Mouse (Mus musculus) right cerebral cortex, postnatal 25 days (tissue): ENCODE data around the gene Cxcr5.
"Not testable (repeated sequence)": the region's sequence is repeated elsewhere in the genome, so short reads cannot be mapped to it uniquely, and the experiment has no call there.

ENCODE experiments used
- DNase-seq: peaks from one replicate; pipeline ENCODE4 v3.0.0; 2022

The Cxcr5 gene

DNA sequence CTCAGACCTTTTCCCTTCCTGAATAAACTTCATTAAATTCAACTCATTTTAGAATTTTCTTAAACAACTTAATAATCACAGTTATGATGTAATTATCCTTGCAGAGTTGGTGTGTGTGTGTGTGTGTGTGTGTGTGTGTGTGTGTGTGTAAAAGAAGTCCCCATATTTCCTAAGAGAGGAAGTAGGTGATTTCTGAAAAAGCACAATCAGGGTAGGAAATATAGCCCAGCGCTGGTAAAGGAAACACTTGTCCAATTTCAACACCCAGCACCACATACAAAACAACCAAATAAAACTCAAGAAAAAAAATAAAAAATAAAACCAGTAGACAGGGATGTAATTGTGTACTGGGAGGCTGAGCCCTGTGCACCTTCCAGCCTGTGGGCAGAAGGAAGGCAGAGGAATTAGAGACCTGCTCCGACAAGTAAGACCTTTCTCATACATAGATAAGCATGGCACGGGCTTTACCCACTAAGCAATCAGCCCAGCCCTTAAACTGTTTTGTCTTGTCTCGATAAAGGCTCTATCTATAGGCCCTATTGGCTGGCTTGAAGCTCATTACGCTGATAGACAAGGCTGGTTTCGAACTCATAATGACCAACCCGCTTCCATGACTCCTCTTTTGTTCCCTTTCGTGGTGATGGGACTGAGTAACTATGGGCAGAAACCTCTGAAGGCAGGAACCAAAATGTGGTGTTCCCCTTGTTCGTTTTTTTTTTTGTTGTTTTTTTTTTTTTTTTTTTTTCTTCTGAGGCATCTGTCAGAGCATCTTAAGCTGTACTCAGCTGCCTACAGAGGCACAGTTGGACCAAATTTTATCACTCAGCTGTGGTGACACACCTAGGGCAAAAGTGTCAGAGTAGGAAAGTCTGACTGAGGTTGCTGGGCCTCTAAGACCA, 25.8 kb upstream of the Cxcr5 start:
- no peak for DNase-seq

DNA sequence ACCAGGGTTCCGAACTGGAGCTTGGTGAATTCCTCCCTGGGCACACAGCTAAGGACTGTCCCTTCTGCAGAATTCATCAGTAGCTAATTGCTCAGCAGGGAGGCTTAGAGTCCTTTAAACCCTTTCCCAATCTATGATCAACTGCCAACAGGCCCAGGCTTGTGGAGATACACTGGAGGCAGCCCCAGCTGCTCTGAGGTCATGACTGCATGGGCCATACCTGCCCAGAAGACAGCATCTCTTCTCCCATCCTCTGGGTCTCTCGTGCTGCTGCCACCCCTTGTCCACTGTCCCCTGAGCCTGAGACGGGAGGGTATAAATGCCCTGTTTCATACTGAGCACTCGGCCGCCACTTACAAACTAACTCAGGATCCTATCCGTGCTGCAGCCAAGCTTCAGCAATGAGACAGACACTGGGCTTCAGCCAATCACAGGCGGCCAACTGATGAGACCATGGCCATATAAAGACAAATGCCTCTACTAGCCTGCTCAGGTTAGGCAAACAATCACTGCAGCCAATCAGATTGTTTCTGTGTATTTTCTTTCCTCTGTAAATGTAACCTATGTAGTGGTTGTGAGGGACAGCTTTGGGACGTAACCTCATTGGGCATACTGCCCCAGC, 25.1 kb upstream of the Cxcr5 start:
- DNase-seq = no peak

DNA sequence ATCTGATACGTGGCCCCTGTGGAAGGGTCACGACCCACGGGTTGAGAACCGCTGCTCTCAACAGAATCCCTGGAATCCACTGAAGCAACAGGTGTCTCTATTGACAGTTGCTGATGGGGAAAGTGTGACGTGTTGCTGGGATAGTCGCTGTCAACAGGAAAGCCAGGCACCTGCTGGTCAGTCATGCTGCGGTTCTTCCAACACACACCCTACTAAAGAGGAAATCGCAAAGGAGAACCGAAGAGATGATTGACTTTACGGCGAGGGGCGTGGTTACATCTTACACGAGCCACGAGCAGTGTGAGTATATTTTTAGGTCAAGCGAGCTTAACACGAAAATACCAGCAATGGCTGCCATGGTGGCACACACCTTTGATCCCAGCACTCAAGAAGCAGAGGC, 20.7 kb upstream of the Cxcr5 start:
- no peak for DNase-seq

DNA sequence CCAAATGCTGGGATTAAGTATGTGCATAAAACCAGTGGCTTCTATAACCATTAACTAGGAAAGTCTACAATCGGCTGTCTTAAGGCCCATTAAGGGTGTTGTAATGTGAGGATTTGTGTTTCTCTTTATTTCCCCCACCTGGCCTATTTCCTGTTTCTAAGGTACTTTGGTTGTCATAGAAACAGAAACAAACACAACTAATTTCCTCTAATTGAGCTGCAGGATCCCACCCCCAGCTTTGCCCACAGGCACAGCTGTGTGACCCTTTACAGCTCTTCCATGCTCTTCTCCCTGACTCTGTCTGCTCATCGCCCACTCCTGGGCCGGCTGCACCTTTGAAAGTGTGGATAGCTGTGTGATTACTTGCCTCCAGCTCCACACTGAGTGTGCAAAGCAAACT, 19.7 kb upstream of the Cxcr5 start:
- no peak for DNase-seq

DNA sequence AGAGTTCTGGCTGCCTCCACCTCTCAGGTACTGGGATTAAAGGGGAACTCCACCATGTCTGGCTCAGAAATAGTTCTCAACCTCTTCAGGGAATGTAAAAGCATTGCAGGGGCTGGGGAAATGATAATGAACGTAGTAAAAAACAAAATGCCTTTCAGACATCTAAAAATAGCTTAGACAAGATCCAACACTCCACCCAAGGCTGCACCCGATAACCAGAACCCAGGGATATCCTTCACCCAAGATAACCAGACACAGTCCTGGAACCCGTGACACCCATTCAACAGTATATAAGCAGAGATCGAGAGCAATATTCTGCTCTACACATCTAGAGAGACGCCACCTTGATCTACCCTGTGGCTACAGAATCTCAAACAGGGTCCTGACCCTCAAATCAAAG, 18.4 kb upstream of the Cxcr5 start:
- DNase-seq = no peak

DNA sequence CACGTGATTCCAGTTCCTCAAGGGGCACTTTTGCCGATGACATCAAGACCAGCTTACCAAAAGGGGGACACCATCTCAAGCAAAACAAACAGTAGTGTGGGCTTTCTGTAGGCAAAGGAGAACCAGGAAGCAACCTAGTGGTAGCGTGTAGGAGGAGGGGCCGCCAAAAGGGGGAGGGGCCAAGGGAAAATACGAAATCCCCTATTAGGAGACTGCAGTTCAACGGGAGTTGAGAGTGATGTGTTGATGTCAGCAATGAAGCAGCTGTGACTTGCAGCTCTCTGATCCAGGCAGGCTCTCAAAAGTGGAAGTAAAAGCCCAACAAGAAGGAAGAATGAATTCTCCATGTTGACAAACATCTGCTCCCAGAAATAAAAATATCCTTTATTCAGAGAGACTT, 17.7 kb upstream of the Cxcr5 start:
- DNase-seq = no peak

DNA sequence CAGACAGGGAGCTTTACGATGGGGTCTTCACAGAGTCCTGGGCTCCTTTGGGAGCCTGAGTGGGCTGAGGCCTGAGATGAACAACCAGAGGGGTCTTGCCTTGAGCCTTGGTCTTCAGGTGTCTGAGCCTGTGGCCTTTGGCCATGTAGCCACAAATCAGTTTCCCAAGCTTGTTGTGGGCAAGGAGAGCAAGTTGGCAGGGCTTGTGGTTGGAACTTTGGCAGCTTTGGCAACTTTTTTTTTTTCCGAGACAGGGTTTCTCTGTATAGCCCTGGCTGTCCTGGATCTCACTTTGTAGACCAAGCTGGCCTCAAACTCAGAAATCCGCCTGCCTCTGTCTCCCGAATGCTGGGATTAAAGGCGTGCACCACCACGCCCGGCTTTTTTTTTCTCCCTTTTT, 14.4 kb upstream of the Cxcr5 start:
- not testable (repeated sequence) for DNase-seq

DNA sequence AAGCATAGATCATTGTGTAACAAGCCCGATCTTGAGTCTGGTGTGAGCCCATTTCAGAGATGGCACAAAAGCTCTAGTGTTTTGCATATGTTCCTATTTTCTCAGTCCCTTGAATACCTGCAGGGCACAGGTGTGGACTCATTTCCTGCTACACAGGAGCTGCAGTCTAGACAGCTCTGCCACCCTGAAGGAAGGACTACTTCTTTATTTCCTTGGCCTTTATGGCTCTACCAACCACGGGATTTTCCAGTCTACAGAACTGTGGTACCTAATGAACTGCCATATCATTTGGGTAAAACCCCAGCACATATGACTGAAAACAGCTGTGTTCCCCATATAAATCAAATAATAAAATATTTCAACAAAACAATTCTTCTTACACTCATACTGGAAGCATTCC, 13.4 kb upstream of the Cxcr5 start:
- DNase-seq = no peak

DNA sequence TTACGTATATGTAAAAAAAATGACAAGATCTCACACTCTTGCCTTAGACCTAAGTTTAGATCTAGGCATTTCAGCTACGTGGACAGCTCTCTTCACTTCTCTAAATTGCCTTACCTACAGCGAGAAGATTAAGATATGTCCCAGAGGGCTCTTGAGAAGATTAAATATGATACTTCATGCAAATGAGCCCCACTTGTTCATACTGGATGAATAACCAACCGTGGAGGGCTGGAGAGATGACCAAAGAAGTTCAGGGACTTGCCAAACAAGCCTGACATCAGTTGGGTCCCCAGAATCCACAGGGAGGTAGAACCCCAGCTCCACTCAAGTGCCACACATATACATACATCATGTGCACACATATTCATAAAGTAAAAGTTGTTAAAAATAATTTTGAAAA, 11.6 kb upstream of the Cxcr5 start:
- DNase-seq = no peak

DNA sequence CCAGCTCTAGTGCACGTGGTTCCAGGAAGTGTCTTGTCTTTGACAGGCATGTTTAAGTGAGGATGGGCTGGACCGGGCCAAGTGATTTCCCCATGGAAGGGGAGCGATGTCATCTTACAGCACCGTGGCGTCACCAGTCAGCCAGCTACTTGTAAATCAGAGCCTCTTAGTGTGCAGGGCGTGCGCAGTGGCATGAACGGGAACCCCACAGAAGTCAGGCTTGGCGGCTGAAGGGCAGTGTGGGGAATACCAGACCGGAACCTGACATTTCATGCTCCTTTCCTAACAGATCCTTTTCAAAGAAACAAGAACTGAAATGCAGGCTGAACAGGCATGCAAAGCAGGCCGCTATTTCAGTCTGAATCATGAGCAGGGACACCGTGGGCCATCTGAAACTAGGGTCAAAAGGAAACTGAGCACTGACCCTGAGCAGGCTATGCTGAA, 9.3 kb upstream of the Cxcr5 start:
- no peak for DNase-seq

DNA sequence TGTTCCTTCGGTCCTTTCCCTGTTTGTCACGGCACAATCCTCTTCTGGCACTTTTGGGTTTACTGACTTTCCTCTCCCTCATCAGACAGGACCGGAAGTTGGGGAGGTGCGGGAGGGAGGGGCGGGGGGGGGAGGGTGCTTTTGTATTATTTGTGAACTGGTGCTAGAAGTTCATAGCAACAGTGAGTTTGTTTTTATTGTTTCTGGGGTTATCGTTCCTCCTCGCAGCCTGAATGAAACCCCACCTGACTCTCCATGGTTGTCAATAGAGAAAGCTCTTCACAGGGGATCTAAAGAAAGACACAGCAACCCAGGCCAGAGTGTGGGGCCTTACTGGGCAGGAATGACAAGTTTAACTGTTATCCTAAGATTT, 6.4 kb upstream of the Cxcr5 start:
- DNase-seq = no peak

DNA sequence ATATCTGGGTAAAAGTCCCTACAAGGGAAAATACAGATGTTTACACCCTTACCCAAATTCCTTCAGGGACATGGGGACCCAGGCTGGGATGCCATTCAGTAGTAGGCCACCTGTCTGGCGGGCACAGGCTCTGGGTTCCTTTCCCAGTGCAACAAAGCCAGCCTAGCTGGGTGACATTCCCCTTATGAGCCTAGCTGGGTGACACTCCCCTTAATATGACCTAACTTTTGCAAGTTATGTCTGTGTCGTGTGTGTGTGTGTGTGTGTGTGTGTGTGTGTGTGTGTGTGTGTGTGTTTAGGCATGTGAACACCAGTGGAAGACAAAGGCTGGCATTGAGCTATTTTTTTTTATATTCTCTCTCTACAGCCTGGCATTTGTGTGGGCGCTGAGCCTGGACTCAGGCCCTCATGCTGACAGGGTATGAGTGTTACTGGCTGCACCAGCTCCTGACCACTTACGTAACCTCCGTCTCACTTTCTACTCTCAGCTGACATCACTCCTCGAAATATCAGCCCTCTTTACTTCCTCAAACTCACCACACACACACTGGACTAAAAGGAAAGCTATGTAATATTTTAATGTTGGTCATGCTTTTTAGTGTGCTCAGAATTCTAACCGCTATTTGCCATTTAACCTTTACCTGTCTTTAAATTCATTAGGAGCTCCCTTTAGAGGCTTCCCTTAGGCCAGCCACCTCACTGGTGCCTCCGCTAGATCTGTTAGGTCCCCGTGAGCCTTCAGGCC, 5.8 kb upstream of the Cxcr5 start:
- no peak for DNase-seq

DNA sequence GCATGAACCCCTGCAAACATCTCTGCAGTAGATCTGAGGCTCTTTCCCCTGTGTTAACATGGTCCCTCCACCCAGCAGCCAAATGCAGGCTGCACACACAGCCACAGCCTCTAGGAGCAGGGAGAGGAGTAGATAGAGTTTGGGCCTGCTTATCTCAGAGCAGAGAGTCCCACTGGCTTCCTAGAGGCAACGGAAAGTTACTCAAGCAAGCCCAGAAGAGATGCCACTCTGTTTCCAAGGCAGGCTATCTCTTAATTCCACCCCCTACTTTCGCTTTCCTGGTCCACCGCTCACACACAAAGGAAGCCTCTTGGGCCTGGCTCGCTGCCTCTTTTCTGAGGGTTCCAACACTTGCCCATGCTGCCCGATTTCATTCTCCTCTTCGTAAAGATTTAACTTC, 3.7 kb upstream of the Cxcr5 start:
- DNase-seq = no peak

DNA sequence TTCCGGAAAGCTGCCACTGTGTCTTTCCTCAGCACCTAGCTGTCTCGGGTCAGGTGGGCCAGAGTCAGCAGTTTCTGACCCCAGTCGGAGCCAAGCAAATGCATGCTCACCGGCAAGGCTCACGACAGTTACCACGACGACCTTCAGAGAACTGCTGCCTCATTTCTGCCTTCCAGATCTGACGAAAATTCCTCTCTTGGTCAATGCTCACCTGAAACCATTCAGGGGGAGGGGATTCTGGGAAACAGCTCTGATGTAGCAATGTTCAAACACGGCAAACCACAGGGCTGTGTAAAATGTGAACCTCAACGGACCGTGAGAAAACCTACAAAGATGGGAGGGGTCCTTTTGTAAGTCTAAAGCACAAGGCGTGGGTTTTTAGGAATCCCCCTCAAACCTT, 1.3 kb upstream of the Cxcr5 start:
- no peak for DNase-seq

DNA sequence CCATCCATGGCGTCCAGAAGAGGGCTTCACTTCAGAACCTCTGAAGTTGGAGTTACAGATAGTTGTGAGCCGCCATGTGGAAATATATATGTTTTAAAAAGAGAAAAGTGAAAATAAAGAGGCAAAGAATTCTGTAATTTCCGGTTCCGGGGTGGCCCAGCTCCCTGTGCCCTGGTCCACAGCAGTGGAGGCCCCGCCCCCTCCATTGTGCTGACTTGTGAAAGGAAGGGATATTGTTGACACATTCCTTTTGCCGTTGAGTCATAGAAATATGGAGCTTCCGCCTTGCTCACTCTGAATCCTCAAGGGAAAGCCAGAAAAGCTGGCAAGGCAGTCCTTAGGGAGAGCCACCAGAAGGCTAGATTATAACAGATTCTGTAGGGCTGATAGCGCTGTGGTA, 9.5 kb downstream of the Cxcr5 start:
- no peak for DNase-seq

DNA sequence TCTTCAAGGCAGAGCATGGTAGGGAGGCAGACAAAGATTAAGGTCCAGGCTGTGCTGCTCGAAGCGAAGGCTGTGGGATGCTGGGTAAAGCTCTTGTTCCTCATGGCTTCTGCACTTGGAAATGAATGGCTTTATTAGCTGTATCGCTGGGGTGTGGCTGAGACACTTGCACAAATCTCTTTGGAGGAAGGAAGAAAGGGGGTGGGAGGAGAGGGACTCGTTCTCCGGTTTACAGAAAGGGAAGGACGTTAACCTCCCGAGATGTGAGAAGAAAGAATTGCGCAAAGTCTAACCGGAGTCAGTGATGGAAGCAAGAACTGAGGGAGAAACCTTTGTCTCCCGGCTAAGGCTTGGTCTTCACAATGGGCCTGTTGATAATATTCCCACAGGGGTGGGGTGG, 10.5 kb downstream of the Cxcr5 start:
- no peak for DNase-seq

DNA sequence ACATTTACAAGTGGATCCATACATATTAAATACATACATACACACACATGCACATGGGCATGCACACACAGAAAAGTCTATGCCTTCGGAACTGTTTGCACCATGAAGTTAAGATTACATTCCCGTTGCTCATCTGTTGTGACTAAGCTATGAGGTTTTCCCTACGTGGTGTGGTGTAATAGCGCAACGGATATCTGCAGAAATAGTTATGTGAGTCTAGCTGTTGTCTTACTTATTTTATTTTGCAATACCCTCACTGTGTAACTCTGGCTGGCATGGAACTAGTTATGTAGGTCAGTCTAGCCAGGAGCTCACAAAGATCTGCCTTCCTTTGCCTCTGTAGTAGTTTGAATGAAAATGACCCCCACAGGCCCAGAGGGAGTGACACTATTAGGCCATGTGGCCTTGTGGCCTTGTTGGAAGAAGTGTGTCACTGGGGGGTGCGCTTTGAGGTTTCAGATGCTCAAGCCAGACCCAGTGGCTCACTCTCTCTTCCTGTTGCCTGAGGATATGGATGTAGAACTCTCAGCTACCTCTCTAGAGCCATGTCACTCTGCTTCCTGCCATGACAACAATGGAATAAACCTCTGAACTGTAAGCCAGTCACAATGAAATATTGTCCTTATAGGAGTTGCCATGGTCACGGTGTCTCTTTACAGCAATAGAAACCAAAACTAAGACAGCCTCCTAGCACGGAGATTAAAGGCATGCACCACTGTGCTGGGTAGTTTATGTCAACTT, 13.1 kb downstream of the Cxcr5 start:
- no peak for DNase-seq

DNA sequence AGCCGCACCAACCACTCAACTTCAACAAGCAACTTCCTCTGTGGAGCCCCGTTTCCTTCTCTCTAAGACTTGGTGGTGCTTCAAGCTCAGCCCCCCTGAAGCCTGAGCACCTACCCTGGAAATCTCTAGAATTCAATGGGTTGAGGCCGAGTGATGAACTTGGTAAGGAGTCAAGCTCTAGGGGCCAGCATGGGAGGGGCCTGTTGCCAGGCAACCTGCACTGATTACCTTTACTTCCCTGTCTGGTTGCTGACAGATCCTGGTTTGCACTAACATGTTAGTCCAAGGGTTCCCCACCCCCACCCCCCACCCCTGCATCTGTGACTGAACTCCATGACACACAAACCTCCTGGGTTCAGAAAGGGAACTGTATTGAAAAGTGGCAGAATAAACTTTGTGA, 16.7 kb downstream of the Cxcr5 start:
- no peak for DNase-seq

DNA sequence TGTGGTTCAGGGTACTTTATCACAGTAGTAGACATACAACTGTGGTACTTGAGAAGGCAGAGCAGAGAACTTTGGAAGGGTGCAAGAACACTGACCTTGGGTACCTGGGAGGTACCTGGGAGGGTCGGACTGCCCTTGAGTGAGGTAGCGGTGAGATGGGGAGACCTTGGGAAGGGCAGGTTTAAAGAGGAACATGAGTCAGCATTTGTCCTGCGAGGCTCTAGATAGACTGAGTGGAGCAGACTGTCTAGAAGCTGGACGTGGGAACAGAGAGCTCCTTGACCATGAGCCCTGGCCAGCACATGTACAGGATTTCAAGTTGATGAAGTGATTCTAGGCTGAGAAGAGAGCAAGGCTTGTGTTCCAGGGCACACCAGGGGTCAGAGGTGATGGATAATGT, 19.3 kb downstream of the Cxcr5 start:
- no peak for DNase-seq

DNA sequence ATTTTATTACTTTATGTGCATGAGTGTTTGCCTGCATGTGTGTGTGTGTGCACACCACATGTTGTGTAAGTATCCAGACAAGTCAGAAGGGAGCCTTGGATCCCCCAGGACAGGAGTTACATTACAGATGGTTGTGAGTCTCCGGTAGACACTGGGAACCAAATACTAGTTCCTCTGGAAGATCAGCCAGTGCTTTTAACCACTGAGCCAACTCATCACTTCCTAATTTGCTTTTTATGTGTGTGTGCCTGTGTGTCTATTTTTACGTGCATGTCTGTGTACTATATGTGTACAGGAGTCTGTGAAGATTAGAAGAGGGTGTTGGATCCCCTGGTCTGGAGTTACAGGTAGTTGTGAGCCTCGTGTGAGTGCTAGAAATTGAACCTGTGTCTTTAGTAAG, 21.0 kb downstream of the Cxcr5 start:
- DNase-seq = no peak

DNA sequence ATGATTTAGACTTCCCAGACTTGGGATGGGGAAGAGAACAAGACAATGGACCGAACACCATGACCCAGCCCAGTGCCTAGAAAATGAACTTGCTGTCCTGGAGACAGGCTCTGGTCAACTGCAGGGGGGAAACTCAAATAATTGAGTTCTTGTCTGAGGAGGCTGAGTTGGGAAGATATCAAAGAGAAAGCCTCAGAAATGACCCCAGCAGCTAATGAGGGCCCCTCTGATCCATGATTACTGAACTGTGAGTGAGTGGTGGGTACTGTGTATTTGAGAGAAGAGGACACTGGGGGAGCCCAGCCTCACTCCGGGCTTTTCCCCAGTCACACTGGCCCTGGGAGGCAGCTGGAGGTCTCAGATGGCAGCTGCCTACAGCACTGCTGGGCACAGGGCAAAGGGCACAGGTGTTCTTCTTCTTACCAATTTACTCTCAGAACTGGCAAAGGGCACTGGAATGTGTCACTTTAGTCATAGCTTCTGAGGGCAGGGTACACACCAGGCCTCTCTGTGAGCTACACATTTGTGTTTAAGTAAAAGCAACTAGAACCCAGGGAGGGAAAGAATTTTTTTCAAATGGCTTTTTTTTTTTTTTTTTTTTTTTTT, 21.8 kb downstream of the Cxcr5 start:
- no peak for DNase-seq

DNA sequence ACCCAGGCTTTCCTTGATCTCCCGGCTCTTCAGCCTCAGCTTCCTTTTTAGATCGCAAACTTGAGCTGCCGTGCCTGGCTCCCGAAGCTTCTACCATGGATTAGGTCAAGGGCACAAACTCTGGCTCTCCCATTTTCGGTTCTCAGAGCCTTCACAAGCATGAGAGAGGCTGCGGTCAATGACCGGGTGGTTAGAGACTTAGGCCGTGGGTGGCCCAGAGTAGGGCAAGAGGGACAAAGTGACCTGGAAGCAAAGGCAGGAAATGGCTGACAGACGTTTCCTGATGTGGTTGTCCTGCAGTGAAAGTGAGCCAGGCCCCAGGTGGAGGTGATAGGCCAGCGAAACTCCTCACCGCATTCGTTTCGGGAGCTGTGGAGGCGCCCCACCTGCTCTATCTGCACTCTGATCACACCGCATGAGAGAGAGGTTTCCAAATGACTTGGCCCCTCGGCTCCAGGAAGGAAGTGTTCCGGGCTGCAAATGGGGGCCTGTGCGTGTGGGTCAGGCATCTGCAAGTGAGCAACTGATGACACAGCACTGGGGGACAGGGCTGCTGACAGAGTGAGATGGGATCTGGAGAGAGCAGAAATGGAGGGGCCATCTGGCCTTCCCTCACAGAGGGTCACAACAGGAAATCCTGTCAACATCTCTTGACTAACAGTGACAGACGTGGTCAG, 23.9 kb downstream of the Cxcr5 start:
- no peak for DNase-seq
